Mouse (Mus musculus) brain, embryonic 14.5 days (tissue): ENCODE data around the gene Gm42878.

ENCODE experiments used
- CTCF ChIP-seq: fragments of 200-500 bp; IDR thresholded peaks from 2 replicates; pipeline ENCODE4 v1.5.1; 2012; ENCODE audit warnings: inconsistent platforms, mild to moderate bottlenecking, moderate library complexity, borderline replicate concordance; ENCODE audit not compliant: insufficient read depth, insufficient read length; ENCODE audit errors: extremely low read depth
- POLR2A ChIP-seq: fragments of 200-500 bp; IDR thresholded peaks from 2 replicates; pipeline ENCODE4 v1.6.1; 2012; ENCODE audit warnings: mild to moderate bottlenecking, inconsistent platforms, borderline replicate concordance; ENCODE audit not compliant: poor library complexity, insufficient read depth, insufficient read length, severe bottlenecking; ENCODE audit errors: extremely low read depth

DNA sequence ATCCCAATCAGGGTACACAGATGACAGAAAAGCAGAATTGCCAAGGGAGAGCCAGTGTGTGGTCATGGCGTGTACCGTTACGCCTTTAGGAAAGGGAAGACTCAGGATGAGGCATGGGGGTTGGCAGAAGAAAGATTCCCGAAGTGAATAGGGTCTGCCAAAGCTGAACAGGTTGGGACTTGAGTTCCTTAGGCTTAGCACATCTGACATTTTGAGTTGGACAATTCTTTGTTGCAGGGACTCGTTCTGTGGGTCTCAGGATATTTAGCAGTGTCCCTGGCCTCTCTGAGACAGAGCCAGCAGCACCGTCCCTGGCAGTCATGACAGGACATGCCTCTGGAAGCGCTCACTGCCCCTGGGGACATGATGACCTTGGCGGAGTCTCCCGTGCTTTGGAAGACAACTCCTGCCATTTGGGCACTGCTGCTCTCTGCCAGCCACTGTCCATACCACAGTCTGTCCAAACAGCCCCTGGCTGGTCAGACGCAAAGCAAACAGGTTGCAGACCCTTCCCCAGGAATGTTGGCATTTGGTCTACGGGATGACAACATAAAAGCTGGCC lies 31.7 kb upstream of the Gm42878 start:
- TF ChIP-seq POLR2A, result no peak
- no peak for TF ChIP-seq CTCF
